Mouse (Mus musculus): ENCODE data around the gene Strc. TPM values are rescaled to one million over a fixed set of nuclear protein-coding genes. Genes with fewer than 3 reads are reported as not detected.

The Strc gene
- polyA plus RNA-seq, 1 experiment from 2014 or later = not detected

DNA sequence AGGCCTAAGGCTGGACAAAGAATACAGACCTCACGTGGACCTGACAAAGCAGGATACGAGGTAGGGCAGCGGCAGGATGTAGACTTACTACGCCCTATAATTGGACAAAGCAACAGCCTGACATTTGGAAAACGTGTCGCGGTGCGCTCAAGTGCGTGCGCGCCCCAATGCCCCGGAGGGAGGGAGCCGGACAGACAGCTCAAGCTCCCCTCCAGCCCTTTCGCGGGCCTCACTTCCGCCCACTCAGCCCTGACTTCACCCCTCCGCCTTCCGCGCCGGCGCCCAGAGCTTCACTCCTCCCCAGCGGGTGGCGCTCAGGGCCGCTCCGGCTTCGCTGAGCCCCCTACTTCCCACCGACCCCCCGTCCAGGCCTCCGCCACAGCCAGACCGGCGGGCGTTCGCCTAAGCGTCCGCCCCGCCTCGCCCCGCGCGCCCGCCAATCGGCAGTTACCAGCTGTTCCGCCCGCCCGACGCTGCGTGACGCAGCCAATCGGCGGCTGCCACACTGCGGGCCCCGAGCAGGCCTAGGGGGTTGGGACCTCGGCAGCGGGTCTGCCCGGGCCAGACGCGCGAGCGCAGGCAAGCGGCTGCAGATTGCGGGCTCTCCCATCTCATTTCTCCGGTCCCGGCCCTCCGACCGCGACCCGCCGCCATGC is 26.5 kb upstream of the Strc start, which contains the start of the genes Pdia3 and Catsper2:
Gene Pdia3 (plus strand): TSS at position 389 of the 656 bp plus-strand sequence.
Gene Catsper2 (minus strand): TSS at position 406 of the 656 bp plus-strand sequence.
- under 1% methylated on average over 65 of the region's 68 CpGs for WGBS
- peak; percentile 99 for ATAC-seq (ENCODE audit: low FRiP score)
- peak within 1 kb of the TSS; percentile 96 for H3K27ac ChIP-seq (ENCODE audit: low read depth, low read length)
- no peaks in the 10 kb centered on the region for H3K27me3 ChIP-seq (ENCODE audit: control insufficient read depth, insufficient read depth, low read length)
- H3K4me1 ChIP-seq (ENCODE audit: control insufficient read depth, insufficient read depth, low read length) = peaks cover 16% of the 10 kb centered on the region
- H3K9ac ChIP-seq (ENCODE audit: low read length) = peak within 1 kb of the TSS; percentile 99
- H3K4me2 ChIP-seq = peak within 1 kb of the TSS; percentile 76
- DNase-seq (ENCODE audit: low spot score, missing footprints) = peak; percentile 99
- H3K9me3 ChIP-seq (ENCODE audit: control insufficient read depth, low read length) = no peaks in the 10 kb centered on the region
- peak within 1 kb of the TSS; percentile 99 for H3K4me3 ChIP-seq (ENCODE audit: low read depth, low read length)
- peaks cover 5% of the 10 kb centered on the region; the same call in 1 of the 2 replicates for H3K36me3 ChIP-seq (ENCODE audit: control insufficient read depth, insufficient read depth, low read length)

DNA sequence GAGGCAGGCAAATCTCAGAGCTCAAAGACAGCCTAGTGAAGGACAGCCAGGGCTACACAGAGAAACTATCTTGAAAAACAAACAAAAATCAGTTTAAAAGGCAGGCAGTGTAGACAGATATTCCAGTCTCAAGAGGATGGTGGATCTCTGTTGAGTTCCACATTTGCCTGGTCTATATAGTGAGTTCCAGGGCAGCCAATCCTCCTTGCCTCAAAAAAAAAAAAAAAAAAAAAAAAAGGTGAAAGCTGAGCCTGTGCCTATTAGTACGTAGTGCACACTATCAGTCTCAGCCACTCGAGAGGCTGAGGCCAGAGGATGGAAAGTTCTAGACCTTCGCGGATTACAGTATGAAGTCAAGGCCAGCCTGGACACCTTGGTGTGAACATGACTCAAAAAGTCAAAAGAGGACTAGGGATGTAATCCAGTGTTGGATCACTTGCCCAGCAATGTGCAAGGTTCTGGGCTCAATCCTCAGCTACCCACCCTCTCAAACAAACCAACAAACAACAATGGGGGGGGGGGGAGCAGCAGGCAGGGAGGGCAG is 25.9 kb upstream of the Strc start:
- DNase-seq (ENCODE audit: low spot score, missing footprints) = no peak
- WGBS = 15% methylated on average over 4 of the region's 4 CpGs
- H3K9ac ChIP-seq (ENCODE audit: low read length) = peak overlapping the region; percentile 99

DNA sequence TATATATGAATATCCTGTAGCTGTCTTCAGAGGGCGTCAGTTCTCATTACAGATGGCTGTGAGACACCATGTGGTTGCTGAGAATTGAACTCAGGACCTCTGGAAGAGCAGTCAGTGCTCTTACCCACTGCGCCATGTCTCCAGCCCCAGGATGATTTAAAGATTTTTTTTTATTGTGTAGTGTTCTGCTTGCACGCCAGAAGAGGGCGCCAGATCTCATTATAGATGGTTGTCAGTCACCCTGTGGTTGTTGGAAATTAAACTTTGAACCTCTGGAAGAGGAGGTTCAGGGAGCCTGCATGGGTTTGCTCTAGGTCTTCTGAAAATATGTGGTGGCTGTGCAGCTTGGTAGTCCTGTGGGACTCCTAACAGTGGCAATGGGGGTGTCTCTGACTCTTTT is 21.2 kb upstream of the Strc start:
- ATAC-seq (ENCODE audit: low FRiP score) (no peak), DNase-seq (ENCODE audit: low spot score, missing footprints) (peak; percentile 76)
- H3K9me3 ChIP-seq (ENCODE audit: control insufficient read depth, low read length) = no peaks in the 10 kb centered on the region
- no peaks in the 10 kb centered on the region for H3K4me1 ChIP-seq (ENCODE audit: control insufficient read depth, insufficient read depth, low read length)
- 30% methylated on average over 4 of the region's 4 CpGs for WGBS
- H3K9ac ChIP-seq (ENCODE audit: low read length) = no peak overlapping the region
- no peak overlapping the region for H3K4me3 ChIP-seq (ENCODE audit: low read depth, low read length)
- H3K36me3 ChIP-seq (ENCODE audit: control insufficient read depth, insufficient read depth, low read length) = no peaks in the 10 kb centered on the region
- no peak overlapping the region for H3K27ac ChIP-seq (ENCODE audit: low read depth, low read length)
- no peak overlapping the region for H3K4me2 ChIP-seq
- H3K27me3 ChIP-seq (ENCODE audit: control insufficient read depth, insufficient read depth, low read length) = no peaks in the 10 kb centered on the region

More for the DNA sequence above, 25.9 kb upstream of the Strc start:
- Histone ChIP-seq H3K27ac (ENCODE audit: low read depth, low read length) (peak overlapping the region; percentile 96), H3K9me3 (ENCODE audit: control insufficient read depth, low read length) (no peaks in the 10 kb centered on the region), H3K4me2 (peak overlapping the region; percentile 76), H3K4me3 (ENCODE audit: low read depth, low read length) (peak overlapping the region; percentile 99), H3K36me3 (ENCODE audit: control insufficient read depth, insufficient read depth, low read length) (peaks cover 1% of the 10 kb centered on the region; the same call in 1 of the 2 replicates), H3K4me1 (ENCODE audit: control insufficient read depth, insufficient read depth, low read length) (peaks cover 16% of the 10 kb centered on the region), H3K27me3 (ENCODE audit: control insufficient read depth, insufficient read depth, low read length) (no peaks in the 10 kb centered on the region)
- no peak; the same call in 1 of the 2 replicates for ATAC-seq (ENCODE audit: low FRiP score)

DNA sequence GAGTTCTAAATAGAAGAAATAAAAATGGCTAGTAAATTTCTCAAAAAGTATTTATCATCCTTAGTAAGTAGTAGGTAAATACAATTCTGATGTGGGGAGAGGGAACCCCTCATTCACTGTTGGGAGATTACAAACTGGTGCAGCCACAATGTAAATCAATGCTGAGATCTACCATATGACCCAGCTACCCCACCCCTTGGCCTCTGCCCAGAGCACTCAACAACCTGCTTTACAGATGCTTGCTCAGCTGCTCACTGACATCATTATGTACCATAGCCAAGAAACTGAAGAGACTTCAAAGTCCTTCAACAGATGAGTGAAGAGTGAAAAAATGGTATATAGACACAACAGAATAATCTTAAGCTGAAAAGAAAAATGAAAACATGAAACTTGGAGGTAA is 16.3 kb upstream of the Strc start:
- no peaks in the 10 kb centered on the region for H3K36me3 ChIP-seq (ENCODE audit: control insufficient read depth, insufficient read depth, low read length)
- DNase-seq (ENCODE audit: low spot score, missing footprints) = no peak
- H3K9ac ChIP-seq (ENCODE audit: low read length) = no peak overlapping the region
- H3K27ac ChIP-seq (ENCODE audit: low read depth, low read length) = no peak overlapping the region
- H3K27me3 ChIP-seq (ENCODE audit: control insufficient read depth, insufficient read depth, low read length) = no peaks in the 10 kb centered on the region
- no peaks in the 10 kb centered on the region for H3K9me3 ChIP-seq (ENCODE audit: control insufficient read depth, low read length)
- no peak overlapping the region for H3K4me2 ChIP-seq
- no peaks in the 10 kb centered on the region for H3K4me1 ChIP-seq (ENCODE audit: control insufficient read depth, insufficient read depth, low read length)
- H3K4me3 ChIP-seq (ENCODE audit: low read depth, low read length) = no peak overlapping the region
- ATAC-seq (ENCODE audit: low FRiP score) = no peak

DNA sequence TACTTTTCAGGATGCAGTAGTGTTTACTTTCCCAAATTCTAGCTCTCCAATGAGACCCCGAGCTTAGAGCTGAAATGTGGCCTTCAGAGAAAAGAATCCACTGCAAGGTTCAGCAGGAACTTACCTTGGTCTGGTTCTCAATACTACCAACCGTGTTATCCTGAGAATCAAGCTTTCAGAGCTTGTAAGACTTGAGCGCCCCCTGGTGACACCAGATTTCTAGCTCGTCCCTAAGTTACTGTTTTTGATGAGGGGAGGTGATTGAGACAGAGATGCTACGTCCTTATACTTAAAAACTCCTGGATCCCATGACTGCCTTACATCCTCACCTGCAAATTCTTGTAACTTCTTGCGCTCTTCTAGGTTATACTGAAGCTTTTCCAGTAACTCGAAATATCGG is 9.7 kb upstream of the Strc start:
- H3K27ac ChIP-seq (ENCODE audit: low read depth, low read length) = no peak overlapping the region
- no peak overlapping the region for H3K4me3 ChIP-seq (ENCODE audit: low read depth, low read length)
- H3K36me3 ChIP-seq (ENCODE audit: control insufficient read depth, insufficient read depth, low read length) = no peaks in the 10 kb centered on the region
- ATAC-seq (ENCODE audit: low FRiP score) = no peak
- peak; percentile 99 for DNase-seq (ENCODE audit: low spot score, missing footprints)
- no peaks in the 10 kb centered on the region for H3K9me3 ChIP-seq (ENCODE audit: control insufficient read depth, low read length)
- no peak overlapping the region for H3K9ac ChIP-seq (ENCODE audit: low read length)
- WGBS = 11% methylated on average over 8 of the region's 8 CpGs
- H3K27me3 ChIP-seq (ENCODE audit: control insufficient read depth, insufficient read depth, low read length) = no peaks in the 10 kb centered on the region
- H3K4me1 ChIP-seq (ENCODE audit: control insufficient read depth, insufficient read depth, low read length) = no peaks in the 10 kb centered on the region
- no peak overlapping the region for H3K4me2 ChIP-seq

DNA sequence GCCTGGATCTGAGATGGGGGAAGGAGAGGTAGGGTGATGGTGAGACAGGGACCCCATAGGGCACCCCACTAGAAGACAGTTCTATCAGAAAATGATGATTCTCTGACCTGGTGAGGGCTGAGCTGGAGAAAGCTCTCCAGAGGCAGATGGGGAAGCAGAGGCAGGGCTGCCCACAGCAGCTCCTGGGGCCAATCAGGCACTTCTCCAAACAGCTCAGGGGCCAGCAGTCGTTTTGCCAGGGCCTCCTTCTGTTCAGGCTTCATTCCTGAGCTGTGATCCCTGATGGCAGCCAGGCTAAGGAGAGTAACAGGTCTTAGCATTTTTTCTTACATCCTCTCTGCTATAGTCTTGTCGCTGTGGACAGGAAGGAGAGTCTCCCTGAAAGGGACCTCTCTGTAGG is 12.2 kb downstream of the Strc start:
- ATAC-seq (ENCODE audit: low FRiP score) (no peak), DNase-seq (ENCODE audit: low spot score, missing footprints) (no peak)
- H3K4me3 ChIP-seq (ENCODE audit: low read depth, low read length) = no peak overlapping the region
- no peaks in the 10 kb centered on the region for H3K27me3 ChIP-seq (ENCODE audit: control insufficient read depth, insufficient read depth, low read length)
- H3K9ac ChIP-seq (ENCODE audit: low read length) = no peak overlapping the region
- no peak overlapping the region for H3K4me2 ChIP-seq
- no peaks in the 10 kb centered on the region for H3K9me3 ChIP-seq (ENCODE audit: control insufficient read depth, low read length)
- no peak overlapping the region for H3K27ac ChIP-seq (ENCODE audit: low read depth, low read length)
- no peaks in the 10 kb centered on the region for H3K36me3 ChIP-seq (ENCODE audit: control insufficient read depth, insufficient read depth, low read length)
- 66% methylated on average over 2 of the region's 2 CpGs for WGBS
- H3K4me1 ChIP-seq (ENCODE audit: control insufficient read depth, insufficient read depth, low read length) = no peaks in the 10 kb centered on the region

DNA sequence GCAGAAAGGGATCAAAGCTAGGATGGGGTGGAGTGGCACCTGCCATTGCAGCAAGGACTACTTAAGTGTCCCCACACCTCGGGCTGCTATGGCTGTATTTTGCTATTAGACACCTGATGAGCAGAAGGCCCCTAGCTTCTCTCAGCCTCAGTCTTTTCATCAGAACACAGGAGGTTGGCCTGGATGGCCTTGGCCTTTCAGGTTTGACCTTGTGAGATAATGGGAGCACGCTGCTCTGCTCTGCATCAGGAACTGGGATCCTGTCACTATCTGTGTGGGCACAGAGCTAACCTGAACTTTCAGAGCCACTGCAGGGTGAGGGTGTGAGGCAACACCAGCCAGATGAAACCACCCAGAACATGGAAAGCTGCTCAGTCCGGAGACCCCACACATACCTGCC is 14.7 kb downstream of the Strc start:
- no peaks in the 10 kb centered on the region for H3K9me3 ChIP-seq (ENCODE audit: control insufficient read depth, low read length)
- H3K4me3 ChIP-seq (ENCODE audit: low read depth, low read length) = no peak overlapping the region
- no peak for ATAC-seq (ENCODE audit: low FRiP score)
- H3K4me2 ChIP-seq = no peak overlapping the region
- no peak overlapping the region for H3K9ac ChIP-seq (ENCODE audit: low read length)
- DNase-seq (ENCODE audit: low spot score, missing footprints) = no peak
- H3K36me3 ChIP-seq (ENCODE audit: control insufficient read depth, insufficient read depth, low read length) = no peaks in the 10 kb centered on the region
- H3K27me3 ChIP-seq (ENCODE audit: control insufficient read depth, insufficient read depth, low read length) = no peaks in the 10 kb centered on the region
- WGBS = 85% methylated on average over 3 of the region's 3 CpGs
- no peaks in the 10 kb centered on the region for H3K4me1 ChIP-seq (ENCODE audit: control insufficient read depth, insufficient read depth, low read length)
- H3K27ac ChIP-seq (ENCODE audit: low read depth, low read length) = no peak overlapping the region

DNA sequence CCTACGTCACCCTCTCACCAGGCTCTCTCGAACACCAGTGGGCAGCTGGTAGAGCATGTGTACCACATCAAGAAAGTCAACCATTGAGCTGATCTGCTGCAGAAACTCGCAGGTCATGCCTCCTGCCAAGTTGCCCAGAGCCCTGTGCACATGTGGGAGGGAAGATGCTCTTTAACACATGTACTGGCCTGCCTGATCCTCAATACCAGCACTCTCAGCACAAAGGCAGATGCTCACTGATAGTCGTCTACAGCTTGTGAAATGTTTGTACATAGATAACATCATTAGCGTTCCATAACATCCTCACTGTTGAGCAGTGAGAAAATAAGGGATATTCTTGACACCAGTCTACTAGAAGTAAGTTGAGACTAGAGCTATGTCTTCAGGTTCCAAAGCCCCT is 16.0 kb downstream of the Strc start:
- H3K9ac ChIP-seq (ENCODE audit: low read length) = no peak overlapping the region
- H3K4me3 ChIP-seq (ENCODE audit: low read depth, low read length) = no peak overlapping the region
- H3K4me2 ChIP-seq = no peak overlapping the region
- DNase-seq (ENCODE audit: low spot score, missing footprints) = no peak
- ATAC-seq (ENCODE audit: low FRiP score) = no peak
- 89% methylated on average over 5 of the region's 5 CpGs for WGBS
- no peaks in the 10 kb centered on the region for H3K4me1 ChIP-seq (ENCODE audit: control insufficient read depth, insufficient read depth, low read length)
- no peaks in the 10 kb centered on the region for H3K27me3 ChIP-seq (ENCODE audit: control insufficient read depth, insufficient read depth, low read length)
- no peaks in the 10 kb centered on the region for H3K9me3 ChIP-seq (ENCODE audit: control insufficient read depth, low read length)
- H3K36me3 ChIP-seq (ENCODE audit: control insufficient read depth, insufficient read depth, low read length) = no peaks in the 10 kb centered on the region
- H3K27ac ChIP-seq (ENCODE audit: low read depth, low read length) = no peak overlapping the region

DNA sequence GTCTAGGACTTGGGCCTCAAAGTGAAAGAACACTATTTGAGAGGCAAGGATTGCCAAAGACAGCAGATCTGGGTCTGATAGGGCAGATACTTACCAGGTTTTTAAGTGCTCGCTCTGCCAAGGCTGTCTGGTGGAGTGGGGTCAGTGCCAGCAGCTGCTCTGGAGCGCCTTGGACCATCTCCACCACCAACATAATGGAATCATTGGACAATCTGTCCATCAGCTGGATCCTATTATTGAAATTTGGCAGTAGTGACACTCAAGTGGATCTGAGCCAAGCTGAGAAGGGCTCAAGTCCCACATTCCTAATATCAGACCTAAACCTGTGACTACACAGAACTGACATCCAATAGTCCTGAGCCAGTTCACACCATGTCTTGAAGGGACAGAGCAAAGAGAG is 18.1 kb downstream of the Strc start:
- Histone ChIP-seq H3K27ac (ENCODE audit: low read depth, low read length) (no peak overlapping the region), H3K9me3 (ENCODE audit: control insufficient read depth, low read length) (no peaks in the 10 kb centered on the region), H3K4me2 (no peak overlapping the region), H3K36me3 (ENCODE audit: control insufficient read depth, insufficient read depth, low read length) (no peaks in the 10 kb centered on the region), H3K4me1 (ENCODE audit: control insufficient read depth, insufficient read depth, low read length) (no peaks in the 10 kb centered on the region), H3K4me3 (ENCODE audit: low read depth, low read length) (no peak overlapping the region), H3K9ac (ENCODE audit: low read length) (no peak overlapping the region), H3K27me3 (ENCODE audit: control insufficient read depth, insufficient read depth, low read length) (no peaks in the 10 kb centered on the region)
- DNase-seq (ENCODE audit: low spot score, missing footprints) = no peak
- whole genome bisulfite sequencing = 92% methylated on average over 2 of the region's 2 CpGs
- no peak for ATAC-seq (ENCODE audit: low FRiP score)
